Mouse (Mus musculus) stomach, embryonic 14.5 days (tissue): ENCODE data around the gene Rnf24. TPM values are rescaled to one million over a fixed set of nuclear protein-coding genes. Genes with fewer than 3 reads are reported as not detected.
"Not testable (repeated sequence)": the region's sequence is repeated elsewhere in the genome, so short reads cannot be mapped to it uniquely, and the experiment has no call there.

Source experiments
- ATAC-seq: fragments of 200-750 bp; cut with Nextera tagmentation; 2 replicates; pipeline ENCODE4 v1.8.0; 2017; ENCODE audit warnings: low read depth, moderate TSS enrichment; ENCODE audit not compliant: insufficient number of reproducible peaks, insufficient read depth, low FRiP score
- H3K27ac ChIP-seq: fragments of 300-500 bp; sonication (generic); 2 replicates; pipeline ENCODE4 v1.5.1; 2014; ENCODE audit warnings: mild to moderate bottlenecking, low read length, moderate library complexity, mixed read lengths
- H3K27me3 ChIP-seq: fragments of 300-500 bp; sonication (generic); 2 replicates; pipeline ENCODE4 v1.6.1; 2014; ENCODE audit warnings: low read length, control low read depth, mixed read lengths; ENCODE audit not compliant: control insufficient read depth, insufficient read depth
- H3K36me3 ChIP-seq: fragments of 300-500 bp; sonication (generic); 2 replicates; pipeline ENCODE4 v1.6.1; 2014; ENCODE audit warnings: mild to moderate bottlenecking, control low read depth, low read length, moderate library complexity, mixed read lengths; ENCODE audit not compliant: control insufficient read depth, insufficient read depth
- H3K4me1 ChIP-seq: fragments of 300-500 bp; sonication (generic); 2 replicates; pipeline ENCODE4 v1.6.1; 2014; ENCODE audit warnings: low read length, control low read depth, mixed read lengths; ENCODE audit not compliant: control insufficient read depth, insufficient read depth
- H3K4me2 ChIP-seq: fragments of 300-500 bp; sonication (generic); replicated peaks from 2 replicates; pipeline ENCODE4 v1.6.1; 2014; ENCODE audit warnings: low read depth, low read length, control low read depth
- H3K4me3 ChIP-seq: fragments of 300-500 bp; sonication (generic); 2 replicates; pipeline ENCODE4 v1.5.1; 2014; ENCODE audit warnings: low read depth, low read length, control low read depth
- H3K9ac ChIP-seq: fragments of 300-500 bp; sonication (generic); replicated peaks from 2 replicates; pipeline ENCODE4 v1.6.1; 2014; ENCODE audit warnings: low read depth, mild to moderate bottlenecking, control low read depth, low read length, moderate library complexity, mixed read lengths
- H3K9me3 ChIP-seq: fragments of 300-500 bp; sonication (generic); 2 replicates; pipeline ENCODE4 v1.6.1; 2016; ENCODE audit warnings: low read depth, low read length, control low read depth; ENCODE audit not compliant: control insufficient read depth
- WGBS: fragments of 180-500 bp; shearing (Covaris S2); extraction: QIAGEN DNeasy Blood & Tissue Kit; methylation state at CpG from one replicate; pipeline ENCODE4 v1.1.7; 2014; 5-methylcytosine and 5-hydroxymethylcytosine counted together
- polyA plus RNA-seq: library from polyadenylated mRNA; unstranded; fragments of >200 nt; fragmentation: Nextera tagmentation; extraction: Ambion mirVana; gene quantifications from 2 replicates; pipeline ENCODE4 v1.2.1, GENCODE M21; 2014

Rnf24 gene
- polyA plus RNA-seq, 1 experiment from 2014 or later: 5.6 TPM

GRCm38 (mm10) chr2:131323675-131324074 is 29.0 kb downstream of the Rnf24 start:
- ATAC-seq: no peak
- no peak overlapping the region for H3K4me2 ChIP-seq
- no peak overlapping the region for H3K27ac ChIP-seq
- H3K36me3 ChIP-seq: no peaks in the 10 kb centered on the region
- H3K27me3 ChIP-seq: no peaks in the 10 kb centered on the region
- H3K4me3 ChIP-seq: no peak overlapping the region
- H3K9ac ChIP-seq: no peak overlapping the region
- H3K4me1 ChIP-seq: no peaks in the 10 kb centered on the region
- H3K9me3 ChIP-seq: peaks cover 2% of the 10 kb centered on the region; the same call in 1 of the 2 replicates
- 48% methylated on average over 1 of the region's 1 CpGs for WGBS

GRCm38 (mm10) chr2:131321192-131321591 is 31.5 kb downstream of the Rnf24 start:
- not testable (repeated sequence) for H3K27me3 ChIP-seq, H3K4me1 ChIP-seq, ATAC-seq, H3K4me3 ChIP-seq, H3K27ac ChIP-seq, H3K9me3 ChIP-seq, H3K9ac ChIP-seq, H3K36me3 ChIP-seq, H3K4me2 ChIP-seq
- 59% methylated on average over 3 of the region's 3 CpGs for WGBS

GRCm38 (mm10) chr2:131319401-131319800 is 33.3 kb downstream of the Rnf24 start:
- no peak for ATAC-seq
- WGBS: 86% methylated on average over 6 of the region's 6 CpGs
- no peaks in the 10 kb centered on the region for H3K36me3 ChIP-seq
- peaks cover 6% of the 10 kb centered on the region; the same call in 1 of the 2 replicates for H3K9me3 ChIP-seq
- no peak overlapping the region for H3K9ac ChIP-seq
- H3K4me2 ChIP-seq: no peak overlapping the region
- no peaks in the 10 kb centered on the region for H3K27me3 ChIP-seq
- H3K4me1 ChIP-seq: no peaks in the 10 kb centered on the region
- H3K27ac ChIP-seq: no peak overlapping the region
- H3K4me3 ChIP-seq: no peak overlapping the region

- Histone ChIP-seq H3K36me3 (no peaks in the 10 kb centered on the region), H3K4me3 (no peak overlapping the region), H3K9me3 (peaks cover 6% of the 10 kb centered on the region; the same call in 1 of the 2 replicates), H3K27ac (no peak overlapping the region), H3K4me2 (no peak overlapping the region), H3K4me1 (no peaks in the 10 kb centered on the region), H3K27me3 (no peaks in the 10 kb centered on the region), H3K9ac (no peak overlapping the region)
- no peak for ATAC-seq
- WGBS: 79% methylated on average over 2 of the region's 2 CpGs
Measured at GRCm38 (mm10) chr2:131316167-131316566, 36.5 kb downstream of the Rnf24 start.

GRCm38 (mm10) chr2:131309296-131309695 is 43.4 kb downstream of the Rnf24 start:
- Histone ChIP-seq H3K9me3 (no peaks in the 10 kb centered on the region), H3K4me2 (no peak overlapping the region), H3K9ac (no peak overlapping the region), H3K4me3 (no peak overlapping the region), H3K27ac (no peak overlapping the region), H3K27me3 (no peaks in the 10 kb centered on the region), H3K4me1 (no peaks in the 10 kb centered on the region), H3K36me3 (no peaks in the 10 kb centered on the region)
- no peak for ATAC-seq
- 54% methylated on average over 6 of the region's 6 CpGs for WGBS

- no peak overlapping the region for H3K27ac ChIP-seq
- H3K9ac ChIP-seq: no peak overlapping the region
- peaks cover 2% of the 10 kb centered on the region; the same call in 1 of the 2 replicates for H3K36me3 ChIP-seq
- ATAC-seq: no peak
- no peaks in the 10 kb centered on the region for H3K4me1 ChIP-seq
- no peaks in the 10 kb centered on the region for H3K9me3 ChIP-seq
- H3K27me3 ChIP-seq: no peaks in the 10 kb centered on the region
- H3K4me2 ChIP-seq: no peak overlapping the region
- H3K4me3 ChIP-seq: no peak overlapping the region
- 86% methylated on average over 2 of the region's 2 CpGs for WGBS
Measured at GRCm38 (mm10) chr2:131307822-131308221, 44.9 kb downstream of the Rnf24 start.

GRCm38 (mm10) chr2:131307391-131307790 is 45.3 kb downstream of the Rnf24 start:
- no peak overlapping the region for H3K9ac ChIP-seq
- peaks cover 2% of the 10 kb centered on the region; the same call in 1 of the 2 replicates for H3K36me3 ChIP-seq

GRCm38 (mm10) chr2:131305226-131305625 is 47.5 kb downstream of the Rnf24 start:
- H3K4me1 ChIP-seq, H3K4me3 ChIP-seq, H3K9me3 ChIP-seq, ATAC-seq, H3K27me3 ChIP-seq, H3K4me2 ChIP-seq, H3K9ac ChIP-seq, H3K36me3 ChIP-seq, H3K27ac ChIP-seq: not testable (repeated sequence)
- 76% methylated on average over 1 of the region's 1 CpGs for whole genome bisulfite sequencing

More at GRCm38 (mm10) chr2:131307391-131307790, 45.3 kb downstream of the Rnf24 start:
- H3K9me3 ChIP-seq: no peaks in the 10 kb centered on the region
- H3K4me2 ChIP-seq: no peak overlapping the region
- H3K4me1 ChIP-seq: no peaks in the 10 kb centered on the region
- no peaks in the 10 kb centered on the region for H3K27me3 ChIP-seq
- no peak for ATAC-seq
- H3K27ac ChIP-seq: no peak overlapping the region
- no peak overlapping the region for H3K4me3 ChIP-seq
- WGBS: 87% methylated on average over 5 of the region's 5 CpGs

- Histone ChIP-seq H3K9me3 (no peaks in the 10 kb centered on the region), H3K4me3 (no peak overlapping the region), H3K27ac (no peak overlapping the region), H3K27me3 (no peaks in the 10 kb centered on the region), H3K4me1 (no peaks in the 10 kb centered on the region), H3K4me2 (no peak overlapping the region), H3K36me3 (peaks cover 2% of the 10 kb centered on the region; the same call in 1 of the 2 replicates), H3K9ac (no peak overlapping the region)
- ATAC-seq: no peak
- WGBS: 62% methylated on average over 9 of the region's 9 CpGs
Measured at GRCm38 (mm10) chr2:131304497-131304896, 48.2 kb downstream of the Rnf24 start.
